Mouse (Mus musculus) forebrain, postnatal 0 days (tissue): Measurements from ENCODE around the gene Mc1r. TPM values are rescaled to one million over a fixed set of nuclear protein-coding genes. Genes with fewer than 3 reads are reported as not detected.
A peak's percentile ranks its signal among the peaks of the same experiment; 100 is the strongest.
"Not testable (repeated sequence)": the region's sequence is repeated elsewhere in the genome, so short reads cannot be mapped to it uniquely, and the experiment has no call there.

Source experiments
- ATAC-seq: fragments of 200-750 bp; cut with Nextera tagmentation; 2 replicates; pipeline ENCODE4 v1.8.0; 2017; ENCODE audit warnings: mild to moderate bottlenecking, moderate library complexity
- DNase-seq: peaks from one replicate; pipeline ENCODE4 v3.0.0-alpha.2; 2015
- H3K27ac ChIP-seq: fragments of 300-500 bp; sonication (generic); 2 replicates; pipeline ENCODE4 v1.5.1; 2014; ENCODE audit warnings: low read depth, mild to moderate bottlenecking, antibody characterized with exemption, low read length, moderate library complexity, mixed read lengths
- H3K27me3 ChIP-seq: fragments of 300-500 bp; sonication (generic); 2 replicates; pipeline ENCODE4 v1.6.1; 2014; ENCODE audit warnings: mild to moderate bottlenecking, low read length, mixed read lengths; ENCODE audit not compliant: insufficient read depth
- H3K36me3 ChIP-seq: fragments of 300-500 bp; sonication (generic); 2 replicates; pipeline ENCODE4 v1.6.1; 2014; ENCODE audit warnings: mild to moderate bottlenecking, moderate library complexity; ENCODE audit not compliant: insufficient read depth
- H3K4me1 ChIP-seq: fragments of 300-500 bp; sonication (generic); 2 replicates; pipeline ENCODE4 v1.6.1; 2014; ENCODE audit warnings: antibody characterized with exemption; ENCODE audit not compliant: insufficient read depth
- H3K4me2 ChIP-seq: fragments of 300-500 bp; sonication (generic); 2 replicates; pipeline ENCODE4 v1.6.1; 2014; ENCODE audit warnings: low read depth, mild to moderate bottlenecking, moderate library complexity
- H3K4me3 ChIP-seq: fragments of 300-500 bp; sonication (generic); 2 replicates; pipeline ENCODE4 v1.5.1; 2014; ENCODE audit warnings: low read depth, low read length, mixed read lengths
- H3K9ac ChIP-seq: fragments of 300-500 bp; sonication (generic); 2 replicates; pipeline ENCODE4 v1.6.1; 2014; ENCODE audit warnings: mild to moderate bottlenecking
- H3K9me3 ChIP-seq: fragments of 300-500 bp; sonication (generic); 2 replicates; pipeline ENCODE4 v1.6.1; 2016; ENCODE audit warnings: low read length
- CTCF ChIP-seq: sonication (generic); IDR thresholded peaks from 2 replicates; pipeline ENCODE4 v1.5.1; 2016; ENCODE audit warnings: antibody characterized with exemption, control low read depth, low read depth
- WGBS: fragments of 180-500 bp; shearing (Covaris S2); extraction: QIAGEN DNeasy Blood & Tissue Kit; methylation state at CpG from one replicate; pipeline ENCODE4 v1.1.7; 2014; 5-methylcytosine and 5-hydroxymethylcytosine counted together
- polyA plus RNA-seq: library from polyadenylated mRNA; unstranded; fragments of >200 nt; fragmentation: Nextera tagmentation; extraction: Ambion mirVana; gene quantifications from 2 replicates; pipeline ENCODE4 v1.2.1, GENCODE M21; 2015
- total RNA-seq: library from RNA; depleted of rRNA; stranded (reverse); fragments of >200 nt; gene quantifications from 2 replicates; pipeline ENCODE4 v1.2.3, GENCODE M21; 2014

Gene Mc1r
- total and polyA plus RNA-seq, 2 experiments from 2014 or later = 0.07 to 0.10 TPM

GRCm38 (mm10) chr8:123422781-123423159 is 15.9 kb downstream of the Mc1r start:
- DNase-seq (no peak), ATAC-seq (peak; percentile 32)
- Histone ChIP-seq H3K36me3 (peaks cover 47% of the 10 kb centered on the region), H3K27me3 (no peaks in the 10 kb centered on the region), H3K27ac (peak overlapping the region; percentile 62; the same call in 1 of the 2 replicates), H3K9ac (no peak overlapping the region), H3K4me3 (no peak overlapping the region), H3K4me2 (no peak overlapping the region), H3K4me1 (no peaks in the 10 kb centered on the region), H3K9me3 (peaks cover 9% of the 10 kb centered on the region; the same call in 1 of the 2 replicates)
- WGBS = 20% methylated on average over 3 of the region's 3 CpGs
- no peak for TF ChIP-seq CTCF

GRCm38 (mm10) chr8:123423441-123423840 is 16.5 kb downstream of the Mc1r start, which contains the start of gene Def8:
Gene Def8, plus strand, starts transcription at chr8:123423527.
- H3K27me3 ChIP-seq = no peaks in the 10 kb centered on the region
- H3K9ac ChIP-seq = no peak within 1 kb of the TSS
- ATAC-seq (no peak), DNase-seq (no peak)
- H3K4me3 ChIP-seq = no peak within 1 kb of the TSS
- WGBS = 80% methylated on average over 7 of the region's 7 CpGs
- no peak for TF ChIP-seq CTCF
- peak within 1 kb of the TSS; percentile 62; the same call in 1 of the 2 replicates for H3K27ac ChIP-seq
- peaks cover 15% of the 10 kb centered on the region; the same call in 1 of the 2 replicates for H3K9me3 ChIP-seq
- H3K36me3 ChIP-seq = peaks cover 40% of the 10 kb centered on the region
- H3K4me1 ChIP-seq = no peaks in the 10 kb centered on the region
- no peak within 1 kb of the TSS for H3K4me2 ChIP-seq

DNA sequence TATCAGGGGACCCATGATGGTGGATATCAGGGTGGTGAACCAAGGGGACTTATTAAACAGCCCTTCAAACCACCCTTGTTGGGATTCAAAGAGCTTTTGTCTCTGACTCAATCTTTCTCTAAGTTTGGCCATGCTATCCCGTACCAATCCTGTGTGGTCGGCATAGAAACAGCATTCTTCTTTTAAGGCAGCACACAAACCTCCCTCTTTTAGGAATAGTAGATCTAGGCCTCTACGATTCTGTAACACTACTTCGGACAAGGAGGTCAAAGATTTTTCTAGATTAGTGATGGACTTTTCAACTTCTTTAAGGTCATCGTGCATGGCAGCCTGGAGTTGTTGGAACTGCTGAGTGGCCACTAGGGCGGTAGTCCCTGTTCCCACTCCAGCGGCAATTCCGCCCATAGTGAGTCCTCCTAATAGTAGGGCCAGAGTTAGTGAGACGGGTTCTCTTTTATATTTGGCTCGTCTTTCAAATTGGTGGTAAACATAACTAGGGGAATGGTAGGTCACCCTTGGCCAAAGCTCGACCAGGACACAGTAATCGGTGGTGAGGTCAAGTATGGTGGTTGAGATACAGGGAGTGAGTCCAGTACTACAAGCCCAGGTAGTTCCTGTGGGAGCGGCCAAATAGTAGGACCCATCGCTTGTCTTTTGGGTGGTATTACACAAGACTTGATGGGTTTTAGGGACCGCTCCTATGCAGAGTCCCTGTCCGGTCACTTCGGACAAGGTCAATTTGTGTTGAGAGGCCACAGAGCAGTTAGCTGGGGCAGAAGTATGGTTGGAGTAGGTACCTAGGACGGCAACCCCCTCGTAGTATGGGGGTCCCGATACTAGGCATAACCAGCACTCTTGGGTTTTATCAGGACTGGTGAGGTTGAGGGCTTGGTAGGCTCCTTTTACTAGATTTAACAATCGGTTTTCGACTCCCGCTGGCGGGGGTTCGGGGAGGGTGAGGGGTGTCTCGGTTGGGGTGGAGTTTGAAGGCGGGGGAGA is 19.9 kb downstream of the Mc1r start:
- no peaks in the 10 kb centered on the region for H3K4me1 ChIP-seq
- H3K27me3 ChIP-seq = no peaks in the 10 kb centered on the region
- TF ChIP-seq CTCF = no peak
- DNase-seq = no peak
- H3K9ac ChIP-seq = no peak overlapping the region
- peaks cover 22% of the 10 kb centered on the region for H3K9me3 ChIP-seq
- WGBS = 96% methylated on average over 27 of the region's 27 CpGs
- H3K4me2 ChIP-seq = no peak overlapping the region
- H3K27ac ChIP-seq = no peak overlapping the region
- H3K4me3 ChIP-seq = no peak overlapping the region
- ATAC-seq = no peak
- H3K36me3 ChIP-seq = 0 out of 2 replicates have a peak, but pooled peaks cover 7% of the 10 kb centered on the region

DNA sequence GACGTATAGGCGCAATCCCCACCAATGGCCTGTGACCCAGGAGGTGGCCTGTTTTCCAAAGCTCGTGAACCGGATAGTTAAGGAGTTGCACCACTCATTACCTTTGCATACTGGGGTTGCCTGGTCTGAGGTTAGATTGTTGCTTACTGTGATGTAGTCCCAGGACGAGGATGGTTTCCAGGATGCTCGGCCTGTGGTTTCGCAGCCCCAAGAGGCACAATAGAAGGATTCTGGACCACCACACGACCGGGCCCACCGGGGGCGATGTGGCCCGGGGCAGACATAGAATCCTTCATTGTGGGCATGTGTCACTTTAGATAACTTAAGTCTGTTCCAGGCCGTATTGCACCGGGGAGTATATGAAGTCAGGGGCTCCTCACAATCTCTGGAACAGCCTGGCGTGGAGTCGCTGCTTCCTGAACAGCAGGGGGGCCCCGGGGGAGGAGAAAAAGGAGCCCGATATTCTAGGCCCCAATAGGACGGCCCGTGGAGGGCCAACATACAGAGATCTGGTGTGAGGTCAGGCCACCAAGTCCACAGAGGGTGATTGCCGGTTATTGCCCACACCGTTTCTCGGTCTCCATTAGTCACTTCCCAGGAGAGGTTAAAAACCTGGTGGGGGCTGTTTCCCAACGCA is 20.9 kb downstream of the Mc1r start:
- H3K4me2 ChIP-seq = no peak overlapping the region
- H3K4me1 ChIP-seq = no peaks in the 10 kb centered on the region
- H3K9ac ChIP-seq = no peak overlapping the region
- no peak for TF ChIP-seq CTCF
- no peaks in the 10 kb centered on the region for H3K27me3 ChIP-seq
- no peak overlapping the region for H3K4me3 ChIP-seq
- WGBS = 95% methylated on average over 24 of the region's 24 CpGs
- no peak overlapping the region for H3K27ac ChIP-seq
- no peak for DNase-seq
- 0 out of 2 replicates have a peak, but pooled peaks cover 2% of the 10 kb centered on the region for H3K36me3 ChIP-seq
- ATAC-seq = no peak
- peaks cover 27% of the 10 kb centered on the region for H3K9me3 ChIP-seq

DNA sequence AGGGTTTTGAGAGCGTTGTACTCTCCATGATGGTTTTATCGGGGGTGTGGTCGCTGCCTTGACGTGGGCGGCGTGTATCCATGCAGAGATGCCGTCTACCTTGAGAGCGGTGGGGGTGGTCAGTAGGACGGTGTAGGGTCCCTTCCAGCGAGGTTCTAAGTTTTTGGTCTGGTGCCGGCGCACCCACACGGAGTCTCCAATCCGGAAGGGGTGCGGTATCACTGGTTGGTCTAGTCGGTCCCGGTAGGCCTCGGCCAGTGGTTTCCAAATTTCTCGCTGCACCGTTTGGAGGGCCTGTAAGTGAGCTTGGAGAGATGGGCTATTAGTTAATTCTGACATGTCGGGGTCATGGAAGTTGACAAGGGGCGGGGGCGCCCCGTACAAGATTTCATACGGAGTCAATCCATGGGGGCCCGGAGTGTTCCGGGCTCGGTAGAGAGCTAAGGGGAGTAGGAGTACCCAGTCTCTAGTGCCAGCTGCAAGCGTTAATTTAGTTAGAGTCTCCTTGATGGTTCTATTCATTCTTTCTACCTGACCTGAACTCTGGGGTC is 21.5 kb downstream of the Mc1r start:
- no peak overlapping the region for H3K27ac ChIP-seq

GRCm38 (mm10) chr8:123428939-123429721 is 22.2 kb downstream of the Mc1r start:
- no peaks in the 10 kb centered on the region for H3K27me3 ChIP-seq
- TF ChIP-seq CTCF = no peak
- WGBS = 95% methylated on average over 23 of the region's 23 CpGs

More for the DNA sequence above, 21.5 kb downstream of the Mc1r start:
- DNase-seq (no peak), ATAC-seq (no peak)
- Histone ChIP-seq H3K4me2 (no peak overlapping the region), H3K9ac (no peak overlapping the region), H3K9me3 (peaks cover 27% of the 10 kb centered on the region), H3K4me3 (no peak overlapping the region), H3K36me3 (no peaks in the 10 kb centered on the region), H3K27me3 (no peaks in the 10 kb centered on the region), H3K4me1 (no peaks in the 10 kb centered on the region)
- no peak for TF ChIP-seq CTCF
- 98% methylated on average over 28 of the region's 29 CpGs for WGBS

GRCm38 (mm10) chr8:123429722-123430013 is 22.8 kb downstream of the Mc1r start:
- H3K4me1 ChIP-seq, H3K9ac ChIP-seq, H3K27me3 ChIP-seq, H3K4me3 ChIP-seq, H3K27ac ChIP-seq, DNase-seq, H3K36me3 ChIP-seq, ATAC-seq, H3K4me2 ChIP-seq: not testable (repeated sequence)
- H3K9me3 ChIP-seq = peaks cover 27% of the 10 kb centered on the region
- WGBS = 94% methylated on average over 15 of the region's 15 CpGs

More at GRCm38 (mm10) chr8:123428939-123429721, 22.2 kb downstream of the Mc1r start:
- Histone ChIP-seq H3K36me3 (no peaks in the 10 kb centered on the region), H3K27ac (no peak overlapping the region), H3K4me1 (no peaks in the 10 kb centered on the region), H3K4me3 (no peak overlapping the region), H3K9ac (no peak overlapping the region), H3K4me2 (no peak overlapping the region), H3K9me3 (peaks cover 27% of the 10 kb centered on the region)
- ATAC-seq (no peak), DNase-seq (no peak)

- DNase-seq, H3K27me3 ChIP-seq, H3K9ac ChIP-seq, H3K4me1 ChIP-seq, H3K4me2 ChIP-seq, H3K27ac ChIP-seq, ATAC-seq, H3K4me3 ChIP-seq, H3K36me3 ChIP-seq: not testable (repeated sequence)
- WGBS = 93% methylated on average over 8 of the region's 8 CpGs
- H3K9me3 ChIP-seq = peaks cover 27% of the 10 kb centered on the region
These were observed 24.0 kb downstream of the Mc1r start for GRCm38 (mm10) chr8:123430936-123431335.
